Mouse (Mus musculus): ENCODE results near the gene Kif1b. TPM values are rescaled to one million over a fixed set of nuclear protein-coding genes. Genes with fewer than 3 reads are reported as not detected.
"Not testable (repeated sequence)": the region's sequence is repeated elsewhere in the genome, so short reads cannot be mapped to it uniquely, and the experiment has no call there.

Kif1b gene
- polyA plus RNA-seq, 1 experiment from 2014 or later, result 35.6 TPM

DNA sequence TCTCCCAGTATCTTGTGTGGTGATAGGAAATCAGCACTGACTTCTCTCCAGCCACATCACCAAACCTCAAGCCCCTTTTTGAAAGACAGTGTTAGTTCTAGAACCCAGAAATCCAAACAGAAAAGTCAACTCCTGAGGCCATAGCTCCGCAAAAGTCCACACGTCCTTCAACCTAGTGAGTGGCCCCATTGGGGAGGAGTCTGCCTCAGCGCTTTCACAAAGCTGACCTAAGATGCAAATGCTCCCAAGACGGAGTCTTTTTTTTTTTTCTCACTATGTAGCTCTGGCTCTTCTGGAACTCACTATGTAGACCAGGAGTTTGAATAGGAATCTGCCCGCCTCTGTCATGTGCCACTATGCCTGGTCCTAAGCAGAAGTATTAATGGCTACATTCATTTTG lies 89.0 kb downstream of the Kif1b start:
- TF ChIP-seq EP300 (IDR thresholded peaks at IDR 0.05) (no peak), CTCF (IDR thresholded peaks at IDR 0.05) (no peak)
- no peak overlapping the region for H3K4me3 ChIP-seq (ENCODE audit: low read depth, low read length)
- H3K27me3 ChIP-seq (replicated peaks; ENCODE audit: insufficient read depth, low read length), result no peaks in the 10 kb centered on the region
- WGBS, result 96% methylated on average over 5 of the region's 5 CpGs
- no peaks in the 10 kb centered on the region; the same call in 1 of the 2 replicates for H3K4me1 ChIP-seq (ENCODE audit: insufficient read depth, low read depth, low read length)
- DNase-seq (ENCODE audit: low spot score) (no peak), ATAC-seq (no peak)
- peaks cover 28% of the 10 kb centered on the region for H3K36me3 ChIP-seq (ENCODE audit: insufficient read depth, low read length)
- H3K4me2 ChIP-seq (replicated peaks; ENCODE audit: low read depth, low read length), result no peak overlapping the region
- H3K9ac ChIP-seq (replicated peaks; ENCODE audit: low read depth), result no peak overlapping the region
- H3K27ac ChIP-seq (ENCODE audit: low read length), result no peak overlapping the region
- H3K9me3 ChIP-seq (ENCODE audit: low read length), result no peaks in the 10 kb centered on the region

DNA sequence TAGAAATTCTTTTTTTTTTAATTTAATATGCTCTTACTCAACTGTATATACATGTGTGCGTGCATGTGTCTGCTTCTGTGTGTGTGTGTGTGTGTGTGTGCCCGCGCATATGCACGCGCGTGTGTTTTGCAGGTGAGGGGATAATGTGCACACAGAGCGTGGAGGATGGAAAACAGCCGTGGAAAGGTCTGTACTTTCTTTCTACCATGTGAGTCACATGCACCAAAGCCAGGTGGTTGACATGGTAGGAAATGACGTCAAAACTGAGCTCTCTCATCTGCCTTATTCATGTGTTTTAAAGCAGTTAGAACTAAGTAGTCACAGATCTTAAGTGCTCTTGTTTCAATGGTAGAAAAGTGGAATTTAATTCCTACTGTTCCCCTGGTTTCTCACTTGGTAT lies 91.5 kb downstream of the Kif1b start:
- Histone ChIP-seq H3K9me3 (ENCODE audit: low read length) (no peaks in the 10 kb centered on the region), H3K4me3 (ENCODE audit: low read depth, low read length) (no peak overlapping the region), H3K4me1 (ENCODE audit: insufficient read depth, low read depth, low read length) (no peaks in the 10 kb centered on the region; the same call in 1 of the 2 replicates), H3K9ac (replicated peaks; ENCODE audit: low read depth) (no peak overlapping the region), H3K27ac (ENCODE audit: low read length) (no peak overlapping the region), H3K36me3 (ENCODE audit: insufficient read depth, low read length) (peaks cover 23% of the 10 kb centered on the region), H3K27me3 (replicated peaks; ENCODE audit: insufficient read depth, low read length) (no peaks in the 10 kb centered on the region), H3K4me2 (replicated peaks; ENCODE audit: low read depth, low read length) (no peak overlapping the region)
- DNase-seq (ENCODE audit: low spot score) (no peak), ATAC-seq (no peak)
- TF ChIP-seq EP300 (IDR thresholded peaks at IDR 0.05), result no peak
- no peak for TF ChIP-seq CTCF (IDR thresholded peaks at IDR 0.05)
- WGBS, result 84% methylated on average over 9 of the region's 9 CpGs

DNA sequence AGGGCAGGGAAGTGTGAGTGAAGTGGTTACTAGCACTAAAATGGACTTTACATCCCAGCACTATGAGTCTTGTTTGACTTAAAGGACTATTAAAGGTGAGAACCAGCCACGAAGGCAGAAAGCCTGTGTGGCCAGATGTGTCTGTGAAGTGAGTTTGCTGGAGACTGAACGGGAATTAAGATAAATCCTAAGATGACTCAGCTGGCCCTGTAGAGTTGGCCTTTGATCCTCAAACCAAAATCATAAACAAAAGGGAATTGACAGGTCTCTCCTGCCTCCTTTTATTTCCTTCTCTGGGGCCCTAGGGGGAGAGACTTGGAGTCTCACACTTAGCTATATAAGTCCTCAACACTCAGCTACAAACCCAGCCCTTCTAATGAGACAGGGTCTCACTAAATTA lies 92.1 kb downstream of the Kif1b start:
- TF ChIP-seq EP300 (IDR thresholded peaks at IDR 0.05) (no peak), CTCF (IDR thresholded peaks at IDR 0.05) (no peak)
- Histone ChIP-seq H3K4me3 (ENCODE audit: low read depth, low read length) (no peak overlapping the region), H3K27ac (ENCODE audit: low read length) (no peak overlapping the region), H3K9me3 (ENCODE audit: low read length) (no peaks in the 10 kb centered on the region), H3K4me1 (ENCODE audit: insufficient read depth, low read depth, low read length) (no peaks in the 10 kb centered on the region; the same call in 1 of the 2 replicates), H3K36me3 (ENCODE audit: insufficient read depth, low read length) (peaks cover 26% of the 10 kb centered on the region; the same call in 1 of the 2 replicates), H3K9ac (replicated peaks; ENCODE audit: low read depth) (no peak overlapping the region), H3K4me2 (replicated peaks; ENCODE audit: low read depth, low read length) (no peak overlapping the region), H3K27me3 (replicated peaks; ENCODE audit: insufficient read depth, low read length) (no peaks in the 10 kb centered on the region)
- ATAC-seq (no peak), DNase-seq (ENCODE audit: low spot score) (no peak)
- WGBS, result 31% methylated on average over 2 of the region's 2 CpGs

DNA sequence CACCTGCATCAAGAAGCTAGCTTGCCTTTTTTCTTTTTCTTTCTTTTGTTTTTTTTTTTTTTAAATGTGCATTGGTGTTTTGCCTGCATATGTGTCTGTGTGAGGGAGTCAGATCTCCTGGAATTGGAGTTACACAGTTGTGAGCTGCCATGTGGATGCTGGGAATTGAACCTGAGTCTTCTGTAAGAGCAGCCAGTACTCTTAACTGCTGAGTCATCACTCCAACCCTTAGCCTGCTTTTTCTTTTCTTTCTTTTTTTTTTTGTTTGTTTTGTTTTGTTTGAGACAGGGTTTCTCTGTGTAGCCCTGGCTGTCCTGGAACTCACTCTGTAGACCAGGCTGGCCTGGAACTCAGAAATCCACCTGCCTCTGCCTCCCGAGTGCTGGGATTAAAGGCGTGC lies 93.0 kb downstream of the Kif1b start:
- H3K4me3 ChIP-seq (ENCODE audit: low read depth, low read length); ATAC-seq; H3K4me2 ChIP-seq (replicated peaks; ENCODE audit: low read depth, low read length); DNase-seq (ENCODE audit: low spot score); H3K4me1 ChIP-seq (ENCODE audit: insufficient read depth, low read depth, low read length); H3K9ac ChIP-seq (replicated peaks; ENCODE audit: low read depth); H3K9me3 ChIP-seq (ENCODE audit: low read length); H3K27ac ChIP-seq (ENCODE audit: low read length); H3K27me3 ChIP-seq (replicated peaks; ENCODE audit: insufficient read depth, low read length): not testable (repeated sequence)
- peaks cover 26% of the 10 kb centered on the region; the same call in 1 of the 2 replicates for H3K36me3 ChIP-seq (ENCODE audit: insufficient read depth, low read length)
- WGBS, result 97% methylated on average over 2 of the region's 2 CpGs

DNA sequence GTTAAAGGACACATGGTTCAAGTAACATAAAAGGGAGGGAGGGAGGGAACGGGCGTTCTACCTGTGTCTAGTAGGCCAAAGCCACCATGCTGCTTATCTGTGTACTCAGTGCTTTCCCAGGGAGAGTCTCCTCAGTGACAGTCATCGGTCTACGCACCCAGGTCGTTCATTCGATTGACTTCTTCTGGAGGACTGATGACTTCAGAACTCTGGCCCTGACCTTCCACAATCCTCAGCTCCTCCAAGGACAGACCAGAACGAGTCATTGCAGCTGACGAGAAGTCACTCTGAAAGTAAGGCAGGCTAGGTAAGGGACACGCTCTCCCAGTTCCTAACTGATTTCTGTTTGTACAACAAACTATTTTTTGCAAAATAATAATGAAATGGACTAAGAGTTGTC lies 94.0 kb downstream of the Kif1b start:
- H3K36me3 ChIP-seq (ENCODE audit: insufficient read depth, low read length), result peaks cover 26% of the 10 kb centered on the region; the same call in 1 of the 2 replicates
- H3K9me3 ChIP-seq (ENCODE audit: low read length), result no peaks in the 10 kb centered on the region
- DNase-seq (ENCODE audit: low spot score) (no peak), ATAC-seq (no peak)
- H3K4me1 ChIP-seq (ENCODE audit: insufficient read depth, low read depth, low read length), result no peaks in the 10 kb centered on the region; the same call in 1 of the 2 replicates
- H3K27me3 ChIP-seq (replicated peaks; ENCODE audit: insufficient read depth, low read length), result no peaks in the 10 kb centered on the region
- H3K4me3 ChIP-seq (ENCODE audit: low read depth, low read length), result no peak overlapping the region
- 90% methylated on average over 9 of the region's 9 CpGs for WGBS
- H3K4me2 ChIP-seq (replicated peaks; ENCODE audit: low read depth, low read length), result no peak overlapping the region
- H3K27ac ChIP-seq (ENCODE audit: low read length), result no peak overlapping the region
- no peak overlapping the region for H3K9ac ChIP-seq (replicated peaks; ENCODE audit: low read depth)
- TF ChIP-seq EP300 (IDR thresholded peaks at IDR 0.05), result no peak
- no peak for TF ChIP-seq CTCF (IDR thresholded peaks at IDR 0.05)

DNA sequence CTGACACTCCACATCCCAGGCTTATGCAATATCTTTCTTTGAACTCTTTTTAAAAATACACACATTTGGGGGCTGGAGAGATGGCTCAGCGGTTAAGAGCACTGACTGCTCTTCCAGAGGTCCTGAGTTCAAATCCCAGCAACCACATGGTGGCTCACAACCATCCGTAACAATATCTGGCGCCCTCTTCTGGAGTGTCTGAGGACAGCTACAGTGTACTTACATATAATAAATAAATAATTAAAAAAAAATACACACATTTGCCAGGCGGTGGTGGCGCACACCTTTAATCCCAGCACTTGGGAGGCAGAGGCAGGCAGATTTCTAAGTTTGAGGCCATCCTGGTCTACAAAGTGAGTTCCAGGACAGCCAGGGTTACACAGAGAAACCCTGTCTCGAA lies 96.1 kb downstream of the Kif1b start:
- H3K9me3 ChIP-seq (ENCODE audit: low read length); ATAC-seq; H3K4me2 ChIP-seq (replicated peaks; ENCODE audit: low read depth, low read length); DNase-seq (ENCODE audit: low spot score); H3K27ac ChIP-seq (ENCODE audit: low read length); H3K4me1 ChIP-seq (ENCODE audit: insufficient read depth, low read depth, low read length); H3K27me3 ChIP-seq (replicated peaks; ENCODE audit: insufficient read depth, low read length); H3K4me3 ChIP-seq (ENCODE audit: low read depth, low read length); H3K9ac ChIP-seq (replicated peaks; ENCODE audit: low read depth): not testable (repeated sequence)
- WGBS, result 91% methylated on average over 6 of the region's 6 CpGs
- peak; percentile 15; the same call in 1 of the 2 replicates for TF ChIP-seq CTCF (IDR thresholded peaks at IDR 0.05)
- H3K36me3 ChIP-seq (ENCODE audit: insufficient read depth, low read length), result peaks cover 41% of the 10 kb centered on the region

DNA sequence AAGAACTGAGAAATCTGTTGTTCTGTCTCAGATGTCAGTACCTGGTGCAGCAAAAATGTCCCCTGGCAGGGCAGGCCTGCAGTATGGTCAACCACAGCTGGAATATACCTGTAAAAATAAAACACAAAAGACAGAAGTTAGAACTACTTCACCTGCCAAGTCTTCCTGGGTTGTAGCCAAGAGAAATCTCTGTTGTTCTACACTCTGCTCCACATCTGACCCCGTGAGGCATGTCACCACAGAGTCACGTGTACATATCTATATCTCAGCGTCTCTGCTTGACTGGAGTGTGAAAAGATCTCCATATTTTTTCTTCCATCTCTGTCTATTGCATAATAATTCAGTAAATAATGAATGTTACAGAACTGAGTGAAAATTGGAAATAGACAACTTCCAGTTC lies 105.0 kb downstream of the Kif1b start:
- 56% methylated on average over 3 of the region's 3 CpGs for WGBS
- no peaks in the 10 kb centered on the region for H3K4me1 ChIP-seq (ENCODE audit: insufficient read depth, low read depth, low read length)
- no peaks in the 10 kb centered on the region for H3K9me3 ChIP-seq (ENCODE audit: low read length)
- peaks cover 47% of the 10 kb centered on the region for H3K36me3 ChIP-seq (ENCODE audit: insufficient read depth, low read length)
- DNase-seq (ENCODE audit: low spot score), result no peak
- H3K4me2 ChIP-seq (replicated peaks; ENCODE audit: low read depth, low read length), result no peak overlapping the region
- no peak for TF ChIP-seq EP300 (IDR thresholded peaks at IDR 0.05)
- TF ChIP-seq CTCF (IDR thresholded peaks at IDR 0.05), result no peak
- no peaks in the 10 kb centered on the region for H3K27me3 ChIP-seq (replicated peaks; ENCODE audit: insufficient read depth, low read length)
- ATAC-seq, result no peak
- H3K9ac ChIP-seq (replicated peaks; ENCODE audit: low read depth), result no peak overlapping the region
- H3K4me3 ChIP-seq (ENCODE audit: low read depth, low read length), result no peak overlapping the region
- H3K27ac ChIP-seq (ENCODE audit: low read length), result no peak overlapping the region
